Mouse (Mus musculus) embryonic facial prominence, embryonic 14.5 days (tissue): Measurements from ENCODE around the gene Calhm3. TPM values are rescaled to one million over a fixed set of nuclear protein-coding genes. Genes with fewer than 3 reads are reported as not detected.
A peak's percentile ranks its signal among the peaks of the same experiment; 100 is the strongest.
"Not testable (repeated sequence)": the region's sequence is repeated elsewhere in the genome, so short reads cannot be mapped to it uniquely, and the experiment has no call there.

Source experiments
- ATAC-seq: fragments of 200-750 bp; cut with Nextera tagmentation; 2 replicates; pipeline ENCODE4 v1.8.0; 2017; ENCODE audit warnings: low read depth, moderate number of reproducible peaks, moderate TSS enrichment
- DNase-seq: peaks from one replicate; pipeline ENCODE4 v3.0.0-alpha.2; 2015; ENCODE audit warnings: low spot score
- H3K27ac ChIP-seq: fragments of 300-500 bp; sonication (generic); replicated peaks from 2 replicates; pipeline ENCODE4 v1.5.1; 2014; ENCODE audit warnings: low read depth, mild to moderate bottlenecking, low read length, moderate library complexity
- H3K27me3 ChIP-seq: fragments of 300-500 bp; sonication (generic); replicated peaks from 2 replicates; pipeline ENCODE4 v1.6.1; 2014; ENCODE audit warnings: low read length; ENCODE audit not compliant: control insufficient read depth, insufficient read depth
- H3K36me3 ChIP-seq: fragments of 300-500 bp; sonication (generic); 2 replicates; pipeline ENCODE4 v1.6.1; 2014; ENCODE audit warnings: low read length, mixed read lengths; ENCODE audit not compliant: control insufficient read depth, insufficient read depth
- H3K4me1 ChIP-seq: fragments of 300-500 bp; sonication (generic); 2 replicates; pipeline ENCODE4 v1.6.1; 2014; ENCODE audit warnings: antibody characterized with exemption, low read length; ENCODE audit not compliant: control insufficient read depth, insufficient read depth
- H3K4me2 ChIP-seq: fragments of 300-500 bp; sonication (generic); 2 replicates; pipeline ENCODE4 v1.6.1; 2014; ENCODE audit warnings: low read depth, mild to moderate bottlenecking, low read length, moderate library complexity, mixed read lengths
- H3K4me3 ChIP-seq: fragments of 300-500 bp; sonication (generic); 2 replicates; pipeline ENCODE4 v1.5.1; 2014; ENCODE audit warnings: low read depth, mild to moderate bottlenecking, low read length
- H3K9ac ChIP-seq: fragments of 300-500 bp; sonication (generic); 2 replicates; pipeline ENCODE4 v1.6.1; 2014; ENCODE audit warnings: low read depth, mild to moderate bottlenecking, low read length, moderate library complexity, mixed read lengths
- H3K9me3 ChIP-seq: fragments of 300-500 bp; sonication (generic); 2 replicates; pipeline ENCODE4 v1.6.1; 2016; ENCODE audit warnings: low read length; ENCODE audit not compliant: control insufficient read depth
- WGBS: fragments of 180-500 bp; shearing (Covaris S2); extraction: QIAGEN DNeasy Blood & Tissue Kit; methylation state at CpG from one replicate; pipeline ENCODE4 v1.1.7; 2014; 5-methylcytosine and 5-hydroxymethylcytosine counted together
- polyA plus RNA-seq: library from polyadenylated mRNA; unstranded; fragments of >200 nt; fragmentation: Nextera tagmentation; extraction: Ambion mirVana; gene quantifications from 2 replicates; pipeline ENCODE4 v1.2.1, GENCODE M21; 2014

The Calhm3 gene
- polyA plus RNA-seq, 1 experiment from 2014 or later, result not detected

DNA sequence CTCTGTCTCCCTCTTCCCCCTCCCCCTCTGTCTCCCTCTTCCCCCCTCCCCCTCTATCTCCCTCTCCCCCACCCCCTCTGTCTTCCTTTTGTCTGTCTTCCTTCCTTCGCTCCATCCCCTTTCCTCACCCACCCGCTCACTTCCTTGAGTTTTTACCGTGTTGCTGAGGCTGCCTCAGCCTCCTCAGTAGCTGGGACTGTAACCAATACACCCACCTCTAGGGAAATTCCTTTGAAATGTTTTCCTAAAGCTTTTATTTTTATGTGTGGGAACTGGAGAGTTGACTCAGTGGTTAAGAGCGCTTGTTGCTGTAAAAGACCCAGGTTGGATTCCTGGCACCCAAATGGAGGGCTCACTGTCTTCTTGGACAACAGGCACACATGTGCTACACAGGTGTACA lies 4.1 kb upstream of the Calhm3 start:
- H3K9me3 ChIP-seq, result no peaks in the 10 kb centered on the region

DNA sequence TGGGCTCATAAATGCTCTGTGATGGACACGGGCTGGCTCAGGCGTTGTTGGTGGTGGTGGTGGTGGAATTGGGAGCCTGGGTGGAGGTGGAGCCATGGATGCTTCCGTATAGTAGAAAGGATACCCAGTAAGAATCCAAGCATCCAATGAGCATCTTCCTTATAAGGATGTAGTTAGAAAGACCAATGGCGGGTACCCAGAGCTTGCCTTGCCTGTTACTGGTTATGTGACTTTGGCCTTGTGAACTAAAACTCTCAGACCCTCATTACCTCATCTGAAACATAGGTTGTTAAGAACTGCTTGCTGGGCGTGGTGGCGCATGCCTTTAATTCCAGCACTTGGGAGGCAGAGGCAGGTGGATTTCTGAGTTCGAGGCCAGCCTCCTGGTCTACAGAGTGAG lies 3.8 kb downstream of the Calhm3 start:
- WGBS, result 86% methylated on average over 7 of the region's 7 CpGs
- Histone ChIP-seq H3K9ac (no peak overlapping the region), H3K36me3 (no peaks in the 10 kb centered on the region), H3K4me3 (no peak overlapping the region), H3K27ac (no peak overlapping the region), H3K4me1 (no peaks in the 10 kb centered on the region), H3K9me3 (no peaks in the 10 kb centered on the region), H3K4me2 (no peak overlapping the region), H3K27me3 (no peaks in the 10 kb centered on the region)
- ATAC-seq, result no peak
- DNase-seq, result no peak

More for the DNA sequence above, 4.1 kb upstream of the Calhm3 start:
- no peak for ATAC-seq
- H3K27ac ChIP-seq, result no peak overlapping the region
- H3K4me3 ChIP-seq, result no peak overlapping the region
- DNase-seq, result no peak
- WGBS, result 56% methylated on average over 4 of the region's 4 CpGs
- no peaks in the 10 kb centered on the region for H3K4me1 ChIP-seq
- no peaks in the 10 kb centered on the region for H3K27me3 ChIP-seq
- H3K9ac ChIP-seq, result no peak overlapping the region
- no peaks in the 10 kb centered on the region for H3K36me3 ChIP-seq
- H3K4me2 ChIP-seq, result no peak overlapping the region

DNA sequence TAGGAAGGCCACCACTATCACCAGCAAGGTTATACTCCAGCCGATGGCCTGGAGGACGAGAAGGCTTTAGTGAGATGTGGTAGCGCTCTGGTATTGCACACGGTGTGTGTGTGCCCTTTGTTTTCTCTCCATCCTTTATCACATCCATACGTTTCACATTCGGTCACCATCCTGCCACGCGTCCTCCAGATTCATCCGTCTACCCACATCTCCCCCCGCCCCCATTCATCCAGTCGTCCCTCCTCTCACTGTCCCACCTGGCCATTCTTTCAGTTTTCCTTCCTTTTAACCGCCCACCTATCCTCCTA lies 5.5 kb downstream of the Calhm3 start:
- Histone ChIP-seq H3K36me3 (no peaks in the 10 kb centered on the region), H3K9ac (peak overlapping the region; percentile 45), H3K27me3 (no peaks in the 10 kb centered on the region), H3K4me2 (peak overlapping the region; percentile 52), H3K9me3 (no peaks in the 10 kb centered on the region), H3K4me1 (no peaks in the 10 kb centered on the region), H3K27ac (no peak overlapping the region), H3K4me3 (peak overlapping the region; percentile 24; the same call in 1 of the 2 replicates)
- ATAC-seq (no peak), DNase-seq (no peak)
- 56% methylated on average over 12 of the region's 12 CpGs for WGBS

DNA sequence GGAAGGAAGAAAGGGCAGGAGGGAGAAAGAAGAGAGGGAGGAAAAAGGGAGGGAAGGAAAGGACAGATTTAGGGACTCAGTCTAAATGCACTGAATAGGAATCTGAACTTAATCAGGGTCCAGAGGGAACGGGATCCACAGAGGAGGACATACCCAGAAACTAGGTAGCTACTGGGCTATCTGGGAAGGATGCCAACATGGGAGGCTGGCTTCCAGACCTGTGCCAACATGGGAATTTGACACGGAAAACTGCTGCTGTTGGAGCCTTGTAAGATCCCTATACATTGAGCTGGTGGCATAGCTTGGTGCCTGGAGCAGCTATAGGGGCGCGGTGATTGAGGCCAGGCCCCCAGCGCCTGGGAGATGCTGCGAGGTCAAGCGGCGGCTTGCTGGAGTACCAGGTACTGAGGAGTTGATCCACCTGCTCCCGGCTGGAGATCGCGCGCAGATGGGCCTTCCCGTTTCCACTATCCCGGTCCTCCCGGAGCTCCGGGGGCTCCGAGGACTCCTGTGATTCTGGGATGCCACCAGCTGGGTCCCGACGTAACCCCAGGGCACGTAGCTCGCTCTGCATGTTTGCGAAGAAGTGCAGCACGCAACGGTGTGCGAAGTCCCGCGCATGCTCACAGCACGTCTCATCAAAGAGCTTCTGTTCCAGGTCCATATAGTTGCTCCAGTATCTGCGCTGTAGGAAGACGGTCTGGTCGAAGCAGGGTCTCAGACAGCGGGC lies 6.1 kb downstream of the Calhm3 start:
- Histone ChIP-seq H3K9me3 (no peaks in the 10 kb centered on the region), H3K9ac (peak overlapping the region; percentile 45), H3K27me3 (no peaks in the 10 kb centered on the region), H3K4me1 (no peaks in the 10 kb centered on the region), H3K36me3 (no peaks in the 10 kb centered on the region), H3K4me2 (peak overlapping the region; percentile 52), H3K27ac (no peak overlapping the region), H3K4me3 (peak overlapping the region; percentile 24; the same call in 1 of the 2 replicates)
- WGBS, result 29% methylated on average over 22 of the region's 32 CpGs
- ATAC-seq (no peak), DNase-seq (peak; percentile 48)

DNA sequence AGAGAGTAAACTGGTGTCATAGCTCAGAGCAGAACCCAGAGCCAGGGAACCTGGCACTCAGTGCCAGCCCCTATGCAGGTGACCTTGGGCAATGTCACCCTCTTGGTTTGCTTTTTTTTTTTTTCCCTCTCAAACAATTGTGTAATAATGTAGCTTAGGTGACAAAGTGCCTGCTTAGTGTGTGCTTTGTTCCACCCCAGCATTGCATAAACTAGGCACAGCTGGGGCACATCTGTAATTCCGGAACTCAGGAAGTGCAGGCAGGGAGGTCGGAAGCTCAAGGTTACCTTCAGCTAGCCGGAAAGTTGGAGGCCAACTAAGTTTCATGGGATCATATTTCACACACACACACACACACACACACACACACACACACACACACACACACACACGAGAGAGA lies 7.7 kb downstream of the Calhm3 start:
- no peak for ATAC-seq
- Histone ChIP-seq H3K4me3 (no peak overlapping the region), H3K9ac (no peak overlapping the region), H3K4me2 (no peak overlapping the region), H3K27ac (no peak overlapping the region), H3K9me3 (no peaks in the 10 kb centered on the region), H3K27me3 (no peaks in the 10 kb centered on the region), H3K36me3 (no peaks in the 10 kb centered on the region), H3K4me1 (no peaks in the 10 kb centered on the region)
- WGBS, result 20% methylated on average over 4 of the region's 4 CpGs
- DNase-seq, result no peak

DNA sequence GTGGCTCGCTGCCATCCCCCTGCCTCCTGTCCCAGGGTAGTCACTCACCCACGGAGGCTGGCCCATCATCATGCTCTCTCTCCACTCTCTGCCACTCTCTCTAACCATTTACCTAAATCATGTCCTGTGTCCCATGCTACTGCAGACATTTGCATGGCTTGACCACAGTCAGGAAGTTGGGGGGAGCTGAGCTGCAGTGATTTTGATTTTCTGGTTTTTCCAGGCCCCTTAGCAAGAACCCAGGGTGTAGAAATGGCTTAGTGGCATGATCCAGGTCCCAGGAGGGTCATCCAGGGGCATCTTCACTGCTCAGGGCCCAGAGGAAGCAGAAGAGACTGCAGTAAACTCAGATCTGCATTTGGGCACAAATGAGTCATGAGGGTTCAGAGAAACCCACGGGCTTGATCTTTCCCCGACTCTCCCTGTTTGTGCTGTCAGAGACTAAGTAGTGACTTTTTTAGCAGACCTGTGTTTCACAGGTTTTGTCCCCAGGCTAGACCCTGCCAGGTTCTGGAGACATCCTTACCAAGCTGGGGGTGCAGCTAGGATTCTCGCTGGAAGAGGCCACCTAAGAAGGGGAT lies 9.2 kb downstream of the Calhm3 start:
- WGBS, result 66% methylated on average over 5 of the region's 5 CpGs
- DNase-seq (no peak), ATAC-seq (no peak)
- Histone ChIP-seq H3K36me3 (no peaks in the 10 kb centered on the region), H3K9me3 (no peaks in the 10 kb centered on the region), H3K4me2 (no peak overlapping the region), H3K27me3 (no peaks in the 10 kb centered on the region), H3K9ac (no peak overlapping the region), H3K4me1 (no peaks in the 10 kb centered on the region), H3K27ac (no peak overlapping the region), H3K4me3 (no peak overlapping the region)

DNA sequence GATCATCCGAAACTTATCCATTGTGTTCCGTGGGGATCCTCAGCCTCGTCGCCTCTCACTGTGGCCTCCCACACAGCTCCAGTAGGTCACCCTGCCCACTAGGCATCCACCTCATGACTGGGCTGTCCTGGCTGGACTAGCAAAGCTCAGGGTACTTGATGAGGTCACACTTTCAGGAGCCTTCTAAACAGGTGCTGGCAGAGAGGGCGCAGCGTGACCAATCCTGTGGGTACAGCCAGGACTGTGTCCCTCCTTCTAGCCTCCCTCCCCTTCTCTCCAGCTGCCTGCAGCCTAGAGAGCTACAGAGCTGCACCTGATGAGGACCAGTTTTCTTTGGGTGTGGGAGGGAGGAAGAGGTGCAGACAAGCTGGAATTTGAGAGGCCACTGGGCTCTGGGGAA lies 13.4 kb downstream of the Calhm3 start, which contains the start of gene Calhm1:
Gene Calhm1, minus strand, starts transcription at position 101 of the 400 bp plus-strand sequence.
- Histone ChIP-seq H3K9ac (no peak within 1 kb of the TSS), H3K27me3 (no peaks in the 10 kb centered on the region), H3K4me2 (no peak within 1 kb of the TSS), H3K9me3 (no peaks in the 10 kb centered on the region), H3K36me3 (no peaks in the 10 kb centered on the region), H3K4me1 (no peaks in the 10 kb centered on the region), H3K4me3 (no peak within 1 kb of the TSS), H3K27ac (no peak within 1 kb of the TSS)
- DNase-seq, result no peak
- ATAC-seq, result no peak
- WGBS, result 93% methylated on average over 6 of the region's 6 CpGs

DNA sequence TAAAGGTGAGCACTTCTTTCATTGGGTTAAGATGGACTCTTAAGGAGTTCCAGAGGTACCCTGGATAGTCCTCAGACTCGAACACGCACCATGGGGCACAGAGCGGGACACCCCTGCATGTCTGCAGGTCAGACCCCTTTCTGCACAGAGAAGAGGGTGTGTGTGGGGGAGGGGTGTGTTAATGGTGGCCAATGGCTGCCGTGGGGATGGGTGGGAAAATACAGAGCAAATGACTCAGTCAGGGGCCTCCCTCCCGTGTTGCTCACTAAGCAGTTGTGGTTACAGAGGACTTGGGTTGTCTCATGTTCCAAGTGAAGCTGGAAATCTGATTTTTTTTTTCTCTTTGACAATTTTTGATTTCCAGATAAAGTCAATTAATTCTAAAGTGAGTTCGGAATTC lies 15.1 kb downstream of the Calhm3 start:
- Histone ChIP-seq H3K4me3 (no peak overlapping the region), H3K36me3 (no peaks in the 10 kb centered on the region), H3K4me1 (0 out of 2 replicates have a peak, but pooled peaks cover 4% of the 10 kb centered on the region), H3K9me3 (no peaks in the 10 kb centered on the region), H3K27ac (no peak overlapping the region), H3K4me2 (no peak overlapping the region), H3K27me3 (no peaks in the 10 kb centered on the region), H3K9ac (no peak overlapping the region)
- DNase-seq, result no peak
- ATAC-seq, result no peak
- WGBS, result 74% methylated on average over 6 of the region's 6 CpGs

DNA sequence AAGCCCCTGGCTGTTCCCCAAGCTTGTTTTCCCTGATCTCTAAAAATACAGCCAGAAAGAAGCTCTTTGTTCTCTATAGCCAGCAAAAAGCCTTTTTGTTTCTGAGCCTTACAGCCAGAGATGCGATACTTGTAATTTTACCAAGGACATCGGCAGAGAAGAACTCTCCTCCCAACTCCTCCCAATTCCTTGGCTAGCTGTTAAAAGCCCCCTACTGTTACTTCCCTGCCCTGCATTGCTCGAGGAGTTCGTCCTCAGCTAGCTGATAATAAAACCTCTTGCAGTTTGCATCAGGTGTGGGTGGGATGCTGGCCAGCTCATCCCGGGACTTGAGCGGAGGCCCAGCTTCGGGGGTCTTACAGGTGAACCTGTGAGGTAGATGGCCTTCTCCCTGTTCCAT lies 18.0 kb downstream of the Calhm3 start:
- not testable (repeated sequence) for H3K4me2 ChIP-seq, DNase-seq, H3K27ac ChIP-seq, H3K9ac ChIP-seq, H3K9me3 ChIP-seq, H3K27me3 ChIP-seq, ATAC-seq, H3K4me3 ChIP-seq
- 26% methylated on average over 7 of the region's 7 CpGs for WGBS
- H3K36me3 ChIP-seq, result peaks cover 10% of the 10 kb centered on the region
- peaks cover 15% of the 10 kb centered on the region; the same call in 1 of the 2 replicates for H3K4me1 ChIP-seq
